Mouse (Mus musculus) hindbrain, embryonic 13.5 days (tissue): ENCODE results near the gene Olfr713. TPM values are rescaled to one million over a fixed set of nuclear protein-coding genes. Genes with fewer than 3 reads are reported as not detected.

Experiments used
- ATAC-seq: fragments of 200-750 bp; cut with Nextera tagmentation; 2 replicates; pipeline ENCODE4 v1.8.0; 2017; ENCODE audit warnings: moderate TSS enrichment; ENCODE audit not compliant: low FRiP score
- H3K27ac ChIP-seq: fragments of 300-500 bp; sonication (generic); 2 replicates; pipeline ENCODE4 v1.5.1; 2015; ENCODE audit warnings: inconsistent platforms, mild to moderate bottlenecking, moderate library complexity
- H3K27me3 ChIP-seq: fragments of 300-500 bp; sonication (generic); 2 replicates; pipeline ENCODE4 v1.6.1; 2015; ENCODE audit warnings: mild to moderate bottlenecking, inconsistent platforms
- H3K36me3 ChIP-seq: fragments of 300-500 bp; sonication (generic); 2 replicates; pipeline ENCODE4 v1.6.1; 2015; ENCODE audit warnings: mild to moderate bottlenecking, inconsistent platforms
- H3K4me1 ChIP-seq: fragments of 300-500 bp; sonication (generic); replicated peaks from 2 replicates; pipeline ENCODE4 v1.6.1; 2015; ENCODE audit warnings: inconsistent platforms
- H3K4me2 ChIP-seq: fragments of 300-500 bp; sonication (generic); 2 replicates; pipeline ENCODE4 v1.6.1; 2015; ENCODE audit warnings: inconsistent platforms, mild to moderate bottlenecking, moderate library complexity
- H3K4me3 ChIP-seq: fragments of 300-500 bp; sonication (generic); 2 replicates; pipeline ENCODE4 v1.5.1; 2015; ENCODE audit warnings: mild to moderate bottlenecking, inconsistent platforms
- H3K9ac ChIP-seq: fragments of 300-500 bp; sonication (generic); 2 replicates; pipeline ENCODE4 v1.6.1; 2015; ENCODE audit warnings: mild to moderate bottlenecking, inconsistent platforms
- H3K9me3 ChIP-seq: fragments of 300-500 bp; sonication (generic); 2 replicates; pipeline ENCODE4 v1.6.1; 2016; ENCODE audit warnings: inconsistent platforms
- WGBS: fragments of 180-500 bp; shearing (Covaris S2); methylation state at CpG from one replicate; pipeline ENCODE4 v1.1.7; 2015; 5-methylcytosine and 5-hydroxymethylcytosine counted together
- polyA plus RNA-seq: library from polyadenylated mRNA; unstranded; fragments of >200 nt; fragmentation: Nextera tagmentation; extraction: Ambion mirVana; gene quantifications from 2 replicates; pipeline ENCODE4 v1.2.1, GENCODE M21; 2015

Gene Olfr713
- polyA plus RNA-seq: not detected in 2 replicates

DNA sequence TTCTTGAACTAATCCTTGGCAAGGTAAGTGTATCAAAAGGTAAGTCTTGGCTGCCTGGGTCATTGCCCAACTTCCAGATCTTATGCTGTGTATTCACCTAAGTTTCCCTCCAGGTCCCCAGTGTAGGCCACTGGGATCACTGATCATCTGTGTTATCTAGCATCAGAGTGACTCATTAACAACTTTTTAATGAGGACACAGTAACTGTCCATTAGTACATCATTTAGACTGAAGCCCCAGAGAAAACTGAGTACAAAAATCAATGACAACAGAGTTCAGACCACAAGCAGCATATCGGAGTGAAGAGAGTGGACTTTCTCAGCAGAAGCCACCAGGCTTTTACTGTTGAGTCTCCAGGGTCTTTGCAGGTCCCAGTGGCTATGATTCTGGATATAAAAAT lies at the start of gene Olfr713:
Olfr713 (plus strand) TSS at position 301 of the 400 bp plus-strand sequence.
- H3K4me2 ChIP-seq: no peak within 1 kb of the TSS
- WGBS: 80% methylated on average over 1 of the region's 1 CpGs

GRCm38 (mm10) chr7:106985236-106985635 lies 45.7 kb upstream of the Olfr713 start:
- Histone ChIP-seq H3K27me3 (no peaks in the 10 kb centered on the region), H3K36me3 (no peaks in the 10 kb centered on the region), H3K27ac (no peak overlapping the region), H3K4me3 (no peak overlapping the region), H3K4me1 (no peaks in the 10 kb centered on the region), H3K4me2 (no peak overlapping the region), H3K9ac (no peak overlapping the region), H3K9me3 (no peaks in the 10 kb centered on the region)
- ATAC-seq: no peak
- WGBS: 90% methylated on average over 3 of the region's 3 CpGs

More for the DNA sequence above, at the start of gene Olfr713:
- Histone ChIP-seq H3K27ac (no peak within 1 kb of the TSS), H3K4me1 (no peaks in the 10 kb centered on the region), H3K9me3 (no peaks in the 10 kb centered on the region), H3K36me3 (no peaks in the 10 kb centered on the region), H3K27me3 (no peaks in the 10 kb centered on the region), H3K4me3 (no peak within 1 kb of the TSS), H3K9ac (no peak within 1 kb of the TSS)
- ATAC-seq: no peak

DNA sequence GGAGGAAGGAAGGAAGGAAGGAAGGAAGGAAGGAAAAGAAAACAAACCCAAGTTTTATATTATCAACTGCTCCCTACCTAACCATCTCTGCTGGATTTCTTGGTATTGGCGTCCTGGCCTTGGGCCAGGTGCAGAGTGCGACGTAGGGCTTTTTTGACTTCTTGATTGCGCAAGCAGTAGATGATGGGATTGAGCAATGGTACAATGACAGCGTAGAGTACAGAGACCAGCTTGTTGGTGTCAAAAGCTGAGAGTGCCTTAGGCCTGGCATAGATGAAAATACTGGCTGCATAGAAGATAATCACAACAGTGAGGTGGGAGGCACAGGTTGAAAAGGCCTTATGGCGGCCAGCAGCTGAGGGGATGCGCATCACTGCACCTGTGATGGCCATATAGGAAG lies 30.2 kb upstream of the Olfr713 start:
- Histone ChIP-seq H3K27me3 (no peaks in the 10 kb centered on the region), H3K4me2 (no peak overlapping the region)
- 92% methylated on average over 7 of the region's 7 CpGs for WGBS

DNA sequence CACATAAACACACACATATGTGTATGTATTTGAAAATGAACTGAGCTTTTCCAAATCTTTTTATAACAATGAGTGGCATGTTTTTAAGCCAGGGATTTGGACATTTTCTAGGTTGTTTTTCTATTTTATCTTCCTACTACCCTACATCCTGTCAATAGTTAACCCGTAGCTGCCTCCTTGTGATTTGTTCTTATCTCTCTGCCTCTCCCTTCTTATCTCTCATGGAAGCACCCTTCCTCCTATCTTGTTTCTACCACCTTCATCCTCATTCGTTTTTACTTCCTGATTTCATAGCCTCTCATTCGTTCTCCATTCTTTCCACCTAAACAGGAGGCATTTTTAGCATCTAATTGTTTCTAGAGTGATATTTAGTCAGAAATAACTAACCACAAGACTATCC lies 26.8 kb upstream of the Olfr713 start:
- 64% methylated on average over 3 of the region's 3 CpGs for WGBS
- ATAC-seq: no peak
- Histone ChIP-seq H3K9ac (no peak overlapping the region), H3K27ac (no peak overlapping the region), H3K36me3 (no peaks in the 10 kb centered on the region), H3K9me3 (no peaks in the 10 kb centered on the region), H3K4me1 (no peaks in the 10 kb centered on the region), H3K4me2 (no peak overlapping the region), H3K4me3 (no peak overlapping the region), H3K27me3 (no peaks in the 10 kb centered on the region)

More for the DNA sequence above, 30.2 kb upstream of the Olfr713 start:
- H3K9ac ChIP-seq: no peak overlapping the region
- no peak overlapping the region for H3K4me3 ChIP-seq
- no peaks in the 10 kb centered on the region for H3K9me3 ChIP-seq
- no peaks in the 10 kb centered on the region for H3K36me3 ChIP-seq
- ATAC-seq: no peak
- no peaks in the 10 kb centered on the region for H3K4me1 ChIP-seq
- H3K27ac ChIP-seq: no peak overlapping the region

- H3K27me3 ChIP-seq: no peaks in the 10 kb centered on the region
- WGBS: 71% methylated on average over 1 of the region's 1 CpGs
- H3K4me3 ChIP-seq: no peak within 1 kb of the TSS
- H3K4me2 ChIP-seq: no peak within 1 kb of the TSS
- H3K36me3 ChIP-seq: no peaks in the 10 kb centered on the region
- H3K9me3 ChIP-seq: no peaks in the 10 kb centered on the region
- ATAC-seq: no peak
- H3K27ac ChIP-seq: no peak within 1 kb of the TSS
- H3K4me1 ChIP-seq: no peaks in the 10 kb centered on the region
- H3K9ac ChIP-seq: no peak within 1 kb of the TSS
Observed at GRCm38 (mm10) chr7:107005972-107006371, 25.0 kb upstream of the Olfr713 start, which contains the start of gene Olfr2. Gene Olfr2 (minus strand): TSS chr7:107006072.

DNA sequence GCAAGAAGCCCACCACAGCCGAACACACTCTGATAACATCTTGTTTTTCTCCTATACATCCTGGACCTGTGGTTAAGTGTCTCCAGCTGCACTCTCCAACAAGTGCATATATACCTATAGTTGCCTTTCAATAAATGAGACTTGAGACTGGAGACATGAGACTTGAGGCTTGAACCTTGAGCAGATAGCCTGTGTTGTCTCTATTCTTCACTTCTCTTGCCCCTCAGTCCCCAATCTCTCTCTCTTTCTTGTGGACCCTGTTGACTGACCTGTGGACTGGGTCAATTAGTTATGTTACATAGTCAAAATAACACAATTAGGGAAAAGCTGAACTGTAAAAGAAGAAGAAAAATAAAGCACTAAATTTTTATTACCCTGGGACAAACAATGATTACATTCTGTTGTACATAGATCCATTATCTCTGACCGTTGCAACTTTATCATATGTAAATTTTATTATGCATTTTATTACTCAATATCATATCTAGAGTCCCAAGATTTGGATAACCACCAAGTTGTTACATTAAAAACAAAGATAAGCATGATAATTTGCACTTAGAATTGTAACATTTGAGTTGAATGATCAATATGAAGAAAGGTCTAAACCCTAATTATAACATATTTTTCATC lies 9.1 kb downstream of the Olfr713 start:
- WGBS: 78% methylated on average over 2 of the region's 2 CpGs
- H3K4me3 ChIP-seq: no peak overlapping the region
- H3K9ac ChIP-seq: no peak overlapping the region
- no peaks in the 10 kb centered on the region for H3K4me1 ChIP-seq
- H3K4me2 ChIP-seq: no peak overlapping the region
- no peaks in the 10 kb centered on the region for H3K9me3 ChIP-seq
- no peak overlapping the region for H3K27ac ChIP-seq
- H3K27me3 ChIP-seq: no peaks in the 10 kb centered on the region
- H3K36me3 ChIP-seq: no peaks in the 10 kb centered on the region
- ATAC-seq: no peak

GRCm38 (mm10) chr7:107043136-107043535 lies 12.2 kb downstream of the Olfr713 start:
- no peaks in the 10 kb centered on the region for H3K27me3 ChIP-seq
- no peaks in the 10 kb centered on the region for H3K36me3 ChIP-seq
- H3K9ac ChIP-seq: no peak overlapping the region
- WGBS: 91% methylated on average over 3 of the region's 3 CpGs
- no peaks in the 10 kb centered on the region for H3K4me1 ChIP-seq
- no peaks in the 10 kb centered on the region for H3K9me3 ChIP-seq
- H3K4me3 ChIP-seq: no peak overlapping the region
- H3K27ac ChIP-seq: no peak overlapping the region
- no peak overlapping the region for H3K4me2 ChIP-seq
- no peak for ATAC-seq

DNA sequence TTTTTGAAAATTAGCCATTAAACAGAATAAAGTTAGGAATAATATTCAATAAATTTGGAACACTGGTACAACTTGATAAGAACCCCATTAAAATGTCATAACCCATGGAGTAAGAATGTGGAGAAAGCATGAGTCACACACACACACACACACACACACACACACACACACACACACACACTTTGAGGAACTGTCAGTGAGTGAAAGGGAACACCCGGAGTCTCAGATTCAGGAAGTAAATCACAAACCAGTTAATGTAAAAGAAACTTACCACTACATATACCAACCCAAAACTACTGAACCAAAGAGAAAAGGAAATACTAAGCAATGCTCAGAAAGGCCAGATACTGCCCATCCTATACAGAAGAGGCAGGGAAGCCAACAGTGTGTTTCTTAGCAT lies 13.4 kb downstream of the Olfr713 start:
- H3K4me3 ChIP-seq: no peak overlapping the region
- H3K27me3 ChIP-seq: no peaks in the 10 kb centered on the region
- no peaks in the 10 kb centered on the region for H3K36me3 ChIP-seq
- WGBS: 89% methylated on average over 1 of the region's 1 CpGs
- no peak for ATAC-seq
- no peak overlapping the region for H3K9ac ChIP-seq
- no peaks in the 10 kb centered on the region for H3K9me3 ChIP-seq
- H3K27ac ChIP-seq: no peak overlapping the region
- no peak overlapping the region for H3K4me2 ChIP-seq
- no peaks in the 10 kb centered on the region for H3K4me1 ChIP-seq

- 0 out of 2 replicates have a peak, but pooled peaks have one; percentile 43 for ATAC-seq
Observed at GRCm38 (mm10) chr7:107045833-107046232, 14.9 kb downstream of the Olfr713 start.

DNA sequence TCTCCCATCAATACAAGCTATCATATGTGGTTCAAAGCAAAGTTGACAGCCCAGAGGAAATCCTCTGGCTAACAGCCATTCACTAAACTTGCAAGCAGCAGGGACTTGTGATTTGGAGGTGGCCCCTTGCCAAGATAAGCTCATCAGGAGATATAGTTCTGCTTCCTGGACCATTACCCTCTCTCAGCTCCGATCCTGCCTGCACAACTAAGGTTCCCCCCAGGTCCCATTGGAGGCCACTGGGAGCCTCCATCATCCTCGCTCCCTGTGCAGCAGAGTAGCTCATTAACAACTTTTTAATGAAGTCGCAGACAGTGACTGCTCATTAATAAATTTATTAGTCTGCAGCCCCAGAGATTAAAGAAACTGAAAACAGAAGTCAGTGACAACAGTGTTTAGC lies 16.6 kb downstream of the Olfr713 start:
- no peak overlapping the region for H3K27ac ChIP-seq
- WGBS: 54% methylated on average over 3 of the region's 3 CpGs
- H3K36me3 ChIP-seq: no peaks in the 10 kb centered on the region
- H3K9me3 ChIP-seq: no peaks in the 10 kb centered on the region
- H3K9ac ChIP-seq: no peak overlapping the region
- no peak overlapping the region for H3K4me2 ChIP-seq
- H3K27me3 ChIP-seq: no peaks in the 10 kb centered on the region
- H3K4me1 ChIP-seq: no peaks in the 10 kb centered on the region
- ATAC-seq: no peak
- H3K4me3 ChIP-seq: no peak overlapping the region

More at GRCm38 (mm10) chr7:107045833-107046232, 14.9 kb downstream of the Olfr713 start:
- WGBS: 3% methylated on average over 5 of the region's 5 CpGs
- Histone ChIP-seq H3K36me3 (no peaks in the 10 kb centered on the region), H3K4me1 (no peaks in the 10 kb centered on the region), H3K4me2 (no peak overlapping the region), H3K4me3 (no peak overlapping the region), H3K27ac (no peak overlapping the region), H3K9ac (no peak overlapping the region), H3K27me3 (no peaks in the 10 kb centered on the region), H3K9me3 (no peaks in the 10 kb centered on the region)

DNA sequence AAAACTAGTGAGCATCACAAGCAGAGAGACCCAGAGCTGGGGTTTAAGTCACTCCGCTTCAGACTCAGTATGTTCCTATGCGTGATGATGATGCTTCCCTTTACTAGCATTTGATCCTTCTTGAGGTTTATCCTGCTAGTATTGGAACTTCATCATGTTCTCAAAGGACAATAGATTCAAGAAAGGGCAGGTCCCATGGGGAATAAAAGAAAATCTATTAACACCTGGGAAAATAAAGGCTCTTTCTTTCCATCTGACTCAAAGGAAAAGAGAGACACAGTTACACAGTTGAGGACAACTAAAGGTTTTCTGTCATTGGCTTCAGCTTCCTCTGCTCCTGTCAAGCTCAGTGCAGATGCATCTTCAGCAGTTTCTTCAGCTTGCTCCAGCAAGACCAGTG lies 39.7 kb downstream of the Olfr713 start, which contains the start of gene Olfr714:
Olfr714 (plus strand) TSS at position 301 of the 400 bp plus-strand sequence.
- 94% methylated on average over 2 of the region's 2 CpGs for WGBS
- no peak within 1 kb of the TSS for H3K4me2 ChIP-seq
- H3K4me1 ChIP-seq: no peaks in the 10 kb centered on the region
- no peak within 1 kb of the TSS for H3K27ac ChIP-seq
- no peak within 1 kb of the TSS for H3K9ac ChIP-seq
- H3K36me3 ChIP-seq: no peaks in the 10 kb centered on the region
- H3K27me3 ChIP-seq: no peaks in the 10 kb centered on the region
- no peaks in the 10 kb centered on the region for H3K9me3 ChIP-seq
- H3K4me3 ChIP-seq: no peak within 1 kb of the TSS
- no peak for ATAC-seq
